Mouse (Mus musculus) intestine, embryonic 14.5 days (tissue): ENCODE results near the gene Cpa2. TPM values are rescaled to one million over a fixed set of nuclear protein-coding genes. Genes with fewer than 3 reads are reported as not detected.

Source experiments
- ATAC-seq: fragments of 200-750 bp; cut with Nextera tagmentation; replicated peaks from 2 replicates; pipeline ENCODE4 v1.8.0; 2017; ENCODE audit warnings: low read depth, moderate number of reproducible peaks, moderate TSS enrichment, moderate library complexity; ENCODE audit not compliant: low FRiP score, low TSS enrichment
- DNase-seq: peaks from one replicate; pipeline ENCODE4 v3.0.0-alpha.2; 2018; ENCODE audit warnings: low spot score
- H3K27ac ChIP-seq: fragments of 300-500 bp; sonication (generic); 2 replicates; pipeline ENCODE4 v1.5.1; 2014; ENCODE audit warnings: low read depth, mild to moderate bottlenecking, control low read depth
- H3K27me3 ChIP-seq: fragments of 300-500 bp; sonication (generic); replicated peaks from 2 replicates; pipeline ENCODE4 v1.6.1; 2014; ENCODE audit warnings: low read length, control low read depth; ENCODE audit not compliant: control insufficient read depth, insufficient read depth
- H3K36me3 ChIP-seq: fragments of 300-500 bp; sonication (generic); 2 replicates; pipeline ENCODE4 v1.6.1; 2014; ENCODE audit warnings: low read length, control low read depth; ENCODE audit not compliant: control insufficient read depth, insufficient read depth
- H3K4me1 ChIP-seq: fragments of 300-500 bp; sonication (generic); replicated peaks from 2 replicates; pipeline ENCODE4 v1.6.1; 2014; ENCODE audit warnings: low read length, control low read depth, mixed read lengths; ENCODE audit not compliant: control insufficient read depth, insufficient read depth
- H3K4me2 ChIP-seq: fragments of 300-500 bp; sonication (generic); 2 replicates; pipeline ENCODE4 v1.6.1; 2014; ENCODE audit warnings: low read length
- H3K4me3 ChIP-seq: fragments of 300-500 bp; sonication (generic); 2 replicates; pipeline ENCODE4 v1.5.1; 2014; ENCODE audit warnings: low read depth, low read length, control low read depth, mixed read lengths
- H3K9ac ChIP-seq: fragments of 300-500 bp; sonication (generic); 2 replicates; pipeline ENCODE4 v1.6.1; 2014; ENCODE audit warnings: mild to moderate bottlenecking, low read length
- H3K9me3 ChIP-seq: fragments of 300-500 bp; sonication (generic); 2 replicates; pipeline ENCODE4 v1.6.1; 2016; ENCODE audit warnings: low read length, control low read depth; ENCODE audit not compliant: control insufficient read depth
- WGBS: fragments of 180-500 bp; shearing (Covaris S2); extraction: QIAGEN DNeasy Blood & Tissue Kit; methylation state at CpG from one replicate; pipeline ENCODE4 v1.1.7; 2014; 5-methylcytosine and 5-hydroxymethylcytosine counted together
- polyA plus RNA-seq: library from polyadenylated mRNA; unstranded; fragments of >200 nt; fragmentation: Nextera tagmentation; extraction: Ambion mirVana; gene quantifications from 2 replicates; pipeline ENCODE4 v1.2.1, GENCODE M21; 2014

Cpa2 gene
- polyA plus RNA-seq, 1 experiment from 2014 or later: 206 TPM

DNA sequence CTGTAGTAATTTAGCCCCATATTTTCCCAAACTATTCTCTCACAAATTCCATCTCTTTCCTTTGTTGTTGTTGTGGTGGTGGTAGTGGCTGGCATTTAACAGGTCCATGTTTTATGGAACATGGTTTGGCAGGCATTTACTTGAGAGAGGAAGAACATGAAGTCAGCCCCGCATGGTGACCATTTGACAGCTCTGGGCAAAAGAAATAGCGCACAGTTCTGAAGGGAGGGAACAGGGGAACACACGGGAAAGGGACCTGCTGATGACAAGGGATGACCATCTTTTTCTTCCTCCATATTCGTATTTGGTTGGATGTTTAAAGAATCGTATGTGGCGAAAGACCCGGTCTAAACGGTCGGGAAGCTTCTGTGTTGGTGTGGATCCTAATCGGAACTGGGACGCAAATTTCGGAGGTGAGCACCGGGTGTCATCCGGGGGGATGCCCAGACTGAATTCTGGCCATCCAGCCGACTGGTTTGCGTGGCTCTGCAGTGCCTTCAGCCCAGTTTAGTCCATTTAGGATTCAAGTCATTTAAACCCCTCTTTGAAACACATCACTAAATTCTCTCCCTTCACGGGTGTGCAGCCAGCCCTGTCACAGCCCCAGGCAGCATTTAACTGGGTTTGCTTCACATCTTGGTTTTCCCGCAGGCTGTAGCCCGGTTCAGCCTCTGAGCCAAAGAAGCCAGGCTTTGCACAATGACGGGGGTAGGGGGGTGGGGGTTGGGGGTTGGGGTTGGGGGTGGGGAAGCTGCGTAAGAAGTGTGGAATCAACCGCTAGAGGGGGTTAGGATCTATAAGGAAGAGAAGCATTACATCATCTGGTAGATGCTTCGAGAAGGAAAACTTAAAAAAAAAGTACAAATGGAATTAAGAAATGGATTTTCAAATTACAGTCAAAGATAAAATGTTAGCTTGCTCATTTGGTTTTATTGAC is 10.5 kb downstream of the Cpa2 start:
- Histone ChIP-seq H3K27me3 (no peaks in the 10 kb centered on the region), H3K36me3 (no peaks in the 10 kb centered on the region), H3K4me2 (peak overlapping the region; percentile 28), H3K4me3 (no peak overlapping the region), H3K27ac (no peak overlapping the region; the same call in 1 of the 2 replicates), H3K9ac (no peak overlapping the region), H3K9me3 (no peaks in the 10 kb centered on the region), H3K4me1 (peaks cover 25% of the 10 kb centered on the region)
- ATAC-seq: no peak
- WGBS: 31% methylated on average over 23 of the region's 23 CpGs
- DNase-seq: no peak

GRCm38 (mm10) chr6:30552628-30553027 is 11.2 kb downstream of the Cpa2 start:
- Histone ChIP-seq H3K4me1 (peaks cover 23% of the 10 kb centered on the region), H3K4me2 (no peak overlapping the region), H3K9ac (no peak overlapping the region), H3K27ac (peak overlapping the region; percentile 0; the same call in 1 of the 2 replicates), H3K36me3 (no peaks in the 10 kb centered on the region), H3K9me3 (no peaks in the 10 kb centered on the region), H3K4me3 (no peak overlapping the region), H3K27me3 (no peaks in the 10 kb centered on the region)
- WGBS: 64% methylated on average over 6 of the region's 6 CpGs
- ATAC-seq: no peak
- DNase-seq: no peak

DNA sequence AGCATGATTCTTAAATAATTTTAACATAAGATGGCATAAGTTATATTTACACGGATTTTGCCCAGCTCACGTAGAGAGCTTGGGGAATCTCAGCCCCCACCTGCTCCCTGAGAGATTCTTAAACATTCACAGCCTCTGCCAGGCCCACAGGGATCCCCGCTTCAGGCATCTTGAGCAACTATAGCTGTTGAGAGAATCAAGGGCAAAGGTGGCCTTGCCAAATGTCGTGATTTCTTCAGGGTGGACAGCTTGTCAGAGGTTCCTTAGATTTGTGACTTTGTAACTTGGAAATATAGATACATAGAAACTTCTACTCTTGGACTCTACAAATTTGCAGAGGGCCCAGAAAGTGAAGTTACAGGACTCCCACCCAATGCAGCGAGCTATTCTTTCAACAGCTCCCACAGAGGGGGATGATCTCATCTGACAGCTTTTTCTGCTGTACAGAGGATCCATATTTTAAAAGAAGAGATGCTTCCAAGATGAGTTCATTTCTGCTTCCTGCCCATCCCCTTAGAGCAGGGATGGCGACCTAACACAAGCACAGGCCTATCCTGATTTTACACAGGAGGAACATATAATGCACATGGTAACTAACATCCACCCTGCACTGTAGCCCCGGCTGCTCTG is 12.1 kb downstream of the Cpa2 start:
- WGBS: 61% methylated on average over 7 of the region's 7 CpGs

GRCm38 (mm10) chr6:30554092-30554491 is 12.7 kb downstream of the Cpa2 start:
- Histone ChIP-seq H3K4me3 (no peak overlapping the region), H3K36me3 (no peaks in the 10 kb centered on the region), H3K9ac (no peak overlapping the region), H3K27me3 (no peaks in the 10 kb centered on the region), H3K4me1 (peaks cover 16% of the 10 kb centered on the region), H3K4me2 (no peak overlapping the region), H3K27ac (peak overlapping the region; percentile 14; the same call in 1 of the 2 replicates), H3K9me3 (no peaks in the 10 kb centered on the region)
- no peak for DNase-seq
- no peak for ATAC-seq
- WGBS: 89% methylated on average over 5 of the region's 5 CpGs

More for the DNA sequence above, 12.1 kb downstream of the Cpa2 start:
- Histone ChIP-seq H3K9ac (no peak overlapping the region), H3K36me3 (no peaks in the 10 kb centered on the region), H3K4me1 (peaks cover 19% of the 10 kb centered on the region), H3K9me3 (no peaks in the 10 kb centered on the region), H3K27me3 (no peaks in the 10 kb centered on the region), H3K27ac (peak overlapping the region; percentile 14; the same call in 1 of the 2 replicates), H3K4me3 (no peak overlapping the region), H3K4me2 (no peak overlapping the region)
- no peak for DNase-seq
- no peak for ATAC-seq

GRCm38 (mm10) chr6:30554621-30555170 is 13.3 kb downstream of the Cpa2 start:
- H3K36me3 ChIP-seq: no peaks in the 10 kb centered on the region
- no peak for ATAC-seq
- no peak for DNase-seq
- H3K9me3 ChIP-seq: no peaks in the 10 kb centered on the region
- WGBS: 93% methylated on average over 5 of the region's 5 CpGs
- no peak overlapping the region for H3K9ac ChIP-seq
- H3K4me3 ChIP-seq: no peak overlapping the region
- H3K27me3 ChIP-seq: no peaks in the 10 kb centered on the region
- H3K4me1 ChIP-seq: peaks cover 10% of the 10 kb centered on the region; the same call in 1 of the 2 replicates
- H3K27ac ChIP-seq: no peak overlapping the region
- H3K4me2 ChIP-seq: no peak overlapping the region

DNA sequence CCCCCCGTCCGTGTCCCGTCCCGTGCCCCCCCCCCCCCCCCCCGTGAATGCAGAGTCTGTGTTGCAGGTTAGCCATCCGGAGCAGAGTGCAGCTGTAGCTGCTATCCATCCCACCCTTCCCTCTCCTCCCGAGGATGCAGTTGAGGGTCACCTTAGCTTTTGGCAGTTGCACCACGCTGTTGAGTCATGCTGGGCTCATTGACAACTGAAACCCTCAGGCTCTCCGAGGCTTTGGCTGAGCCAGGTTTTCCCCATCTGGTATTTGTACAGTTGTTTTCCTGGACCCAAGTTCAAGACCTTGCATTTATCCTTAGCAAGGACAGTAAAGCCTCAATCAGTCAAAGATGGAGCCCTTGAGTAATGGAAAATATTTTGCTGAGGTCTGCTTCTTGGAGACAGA is 14.7 kb downstream of the Cpa2 start:
- DNase-seq: no peak
- H3K4me3 ChIP-seq: no peak overlapping the region
- H3K27me3 ChIP-seq: no peaks in the 10 kb centered on the region
- no peaks in the 10 kb centered on the region for H3K36me3 ChIP-seq
- 18% methylated on average over 9 of the region's 9 CpGs for WGBS
- peaks cover 10% of the 10 kb centered on the region; the same call in 1 of the 2 replicates for H3K4me1 ChIP-seq
- ATAC-seq: no peak
- H3K9ac ChIP-seq: no peak overlapping the region
- H3K27ac ChIP-seq: no peak overlapping the region
- no peaks in the 10 kb centered on the region for H3K9me3 ChIP-seq
- no peak overlapping the region for H3K4me2 ChIP-seq

DNA sequence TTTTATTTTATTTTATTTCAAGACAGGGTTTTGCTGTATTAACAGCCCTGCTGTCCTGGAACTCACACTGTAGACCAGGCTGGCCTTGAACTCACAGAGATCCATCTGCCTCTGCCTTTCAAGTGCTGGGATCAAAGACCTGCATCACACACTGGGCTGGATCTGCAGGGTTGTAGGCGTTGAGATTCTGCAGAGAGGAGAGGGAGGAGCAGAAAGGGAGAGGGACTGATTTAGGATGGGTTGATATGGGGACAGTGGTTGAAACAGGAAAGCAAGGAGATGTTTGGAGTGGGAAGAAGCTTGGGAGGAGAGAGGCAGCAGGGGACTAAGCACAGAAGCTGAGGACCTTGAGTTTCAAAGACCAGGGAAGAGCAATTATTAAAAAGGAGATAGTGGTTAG is 18.3 kb downstream of the Cpa2 start:
- H3K36me3 ChIP-seq: no peaks in the 10 kb centered on the region
- no peaks in the 10 kb centered on the region for H3K9me3 ChIP-seq
- H3K27me3 ChIP-seq: no peaks in the 10 kb centered on the region
- H3K27ac ChIP-seq: no peak overlapping the region
- H3K4me3 ChIP-seq: no peak overlapping the region
- WGBS: 61% methylated on average over 1 of the region's 1 CpGs
- H3K9ac ChIP-seq: no peak overlapping the region
- H3K4me1 ChIP-seq: no peaks in the 10 kb centered on the region
- DNase-seq: no peak
- ATAC-seq: no peak
- H3K4me2 ChIP-seq: no peak overlapping the region

DNA sequence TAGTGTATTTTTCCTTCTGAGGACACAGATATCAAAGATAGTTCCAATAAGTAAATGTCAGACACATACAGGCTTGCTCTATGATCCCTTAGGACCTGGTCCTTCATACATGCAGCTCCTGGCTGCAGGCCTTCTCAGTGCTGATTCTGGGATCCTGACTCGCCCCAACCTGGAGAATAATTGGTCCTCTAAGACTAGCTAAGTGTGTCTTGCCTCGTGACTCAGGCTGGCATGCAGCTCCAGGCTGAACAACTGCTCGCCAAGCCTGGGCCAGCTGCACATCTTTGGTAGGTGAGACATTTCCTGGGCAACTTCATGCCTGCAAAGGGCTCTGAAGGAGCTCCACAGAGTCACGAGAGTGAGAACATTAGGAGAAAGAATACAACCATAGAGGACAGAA is 20.8 kb downstream of the Cpa2 start:
- no peaks in the 10 kb centered on the region for H3K36me3 ChIP-seq
- 70% methylated on average over 4 of the region's 4 CpGs for WGBS
- H3K27ac ChIP-seq: no peak overlapping the region
- no peak overlapping the region for H3K9ac ChIP-seq
- ATAC-seq (no peak), DNase-seq (no peak)
- no peak overlapping the region for H3K4me3 ChIP-seq
- no peaks in the 10 kb centered on the region for H3K9me3 ChIP-seq
- no peaks in the 10 kb centered on the region for H3K4me1 ChIP-seq
- H3K4me2 ChIP-seq: no peak overlapping the region
- no peaks in the 10 kb centered on the region for H3K27me3 ChIP-seq
